Mouse (Mus musculus): ENCODE measurements around the gene Mrps27. TPM values are rescaled to one million over a fixed set of nuclear protein-coding genes. Genes with fewer than 3 reads are reported as not detected.

Gene Mrps27
- total and polyA plus RNA-seq, 3 experiments = 32.6 to 64.8 (median 46.8) TPM

- H3K36me3 ChIP-seq (replicated peaks in 1 of 2; ENCODE audit: control insufficient read depth in 1 of 2, insufficient read depth in 1 of 2, low read length in 1 of 2) = peaks cover 25 to 34% of the 10 kb centered on the region in 2 experiments
- H3K4me1 ChIP-seq (ENCODE audit: control insufficient read depth in 1 of 2, insufficient read depth in 2 of 2) = peaks cover 10 to 33% of the 10 kb centered on the region in 2 experiments; a peak in 3 of 4 replicates
- H3K4me3 ChIP-seq (replicated peaks in 1 of 3; ENCODE audit: low read depth in 2 of 3, low read length in 2 of 3, poor library complexity in 1 of 3) = no peak overlapping the region
- no peak for DNase-seq (ENCODE audit: extremely low read depth)
- H3K79me2 ChIP-seq (replicated peaks; ENCODE audit: control insufficient read depth, extremely low read depth, insufficient read depth, poor library complexity, severe bottlenecking) = no peaks in the 10 kb centered on the region
- TF ChIP-seq CHD2 (IDR thresholded peaks at IDR 0.05; ENCODE audit: low read length) = no peak
- TF ChIP-seq SIN3A (IDR thresholded peaks at IDR 0.05; ENCODE audit: low read length) = no peak
- no peak for TF ChIP-seq JUN (IDR thresholded peaks at IDR 0.05; ENCODE audit: insufficient read depth, low read depth, low read length)
- no peak for TF ChIP-seq BHLHE40 (IDR thresholded peaks at IDR 0.05; ENCODE audit: low read depth, low read length)
- peak; percentile 81 for TF ChIP-seq SMC3 (IDR thresholded peaks at IDR 0.05; ENCODE audit: low read depth, low read length)
- TF ChIP-seq TBP (conservative IDR thresholded peaks at IDR 0.05; ENCODE audit: low read depth, low read length) = no peak
- TF ChIP-seq JUND (conservative IDR thresholded peaks at IDR 0.05; ENCODE audit: low read depth, low read length) = 0 out of 2 replicates have a peak, but pooled peaks have one; percentile 19
- no peak for TF ChIP-seq USF1 (IDR thresholded peaks at IDR 0.05; ENCODE audit: low read depth, low read length)
- TF ChIP-seq UBTF (IDR thresholded peaks at IDR 0.05; ENCODE audit: low read depth, low read length) = no peak
- no peak for TF ChIP-seq MEF2A (IDR thresholded peaks at IDR 0.05; ENCODE audit: borderline replicate concordance, low read depth, low read length)
- no peak for TF ChIP-seq ZKSCAN1 (IDR thresholded peaks at IDR 0.05; ENCODE audit: borderline replicate concordance, low read depth, low read length)
- no peak for TF ChIP-seq ETS1 (conservative IDR thresholded peaks at IDR 0.05; ENCODE audit: low read depth, low read length)
- peak; percentile 73 for TF ChIP-seq RAD21 (IDR thresholded peaks at IDR 0.05; ENCODE audit: low read depth, low read length)
- no peak for TF ChIP-seq POLR2AphosphoS2 (IDR thresholded peaks at IDR 0.05; ENCODE audit: low read depth, low read length)
- TF ChIP-seq IRF4 (IDR thresholded peaks at IDR 0.05; ENCODE audit: low read depth, low read length) = no peak
- no peak for TF ChIP-seq NRF1 (IDR thresholded peaks at IDR 0.05; ENCODE audit: low read depth, low read length)
- TF ChIP-seq POLR2A (IDR thresholded peaks at IDR 0.05; ENCODE audit: low read depth, low read length) = no peak
- TF ChIP-seq MYC (IDR thresholded peaks at IDR 0.05; ENCODE audit: low read depth, low read length) = no peak
- TF ChIP-seq ZC3H11A (IDR thresholded peaks at IDR 0.05; ENCODE audit: low read depth, low read length) = peak; percentile 34
- no peak for TF ChIP-seq NELFE (IDR thresholded peaks at IDR 0.05; ENCODE audit: low read depth, low read length)
- TF ChIP-seq KAT2A (IDR thresholded peaks at IDR 0.05; ENCODE audit: insufficient replicate concordance, low read length) = no peak
- TF ChIP-seq E2F4 (IDR thresholded peaks at IDR 0.05; ENCODE audit: insufficient replicate concordance, low read depth, low read length) = no peak
- no peak for TF ChIP-seq PAX5 (IDR thresholded peaks at IDR 0.05; ENCODE audit: low read length)
- TF ChIP-seq RCOR1 (conservative IDR thresholded peaks at IDR 0.05; ENCODE audit: low read depth, low read length) = no peak
- TF ChIP-seq CTCF (conservative IDR thresholded peaks at IDR 0.05 in 1 of 2, IDR thresholded peaks at IDR 0.05 in 1 of 2; ENCODE audit: low read depth in 2 of 2, low read length in 2 of 2) = peak; percentile 23 to 72; a peak in 2 of 4 replicates
- TF ChIP-seq HCFC1 (IDR thresholded peaks at IDR 0.05; ENCODE audit: low read depth, low read length) = no peak
- TF ChIP-seq GABPA (IDR thresholded peaks at IDR 0.05; ENCODE audit: insufficient replicate concordance, low read depth, low read length) = no peak
- no peak for TF ChIP-seq TCF12 (IDR thresholded peaks at IDR 0.05; ENCODE audit: low read depth, low read length)
- no peak for TF ChIP-seq MXI1 (IDR thresholded peaks at IDR 0.05; ENCODE audit: low read depth, low read length)
- TF ChIP-seq ZNF384 (IDR thresholded peaks at IDR 0.05; ENCODE audit: low read depth, low read length) = no peak
- no peak overlapping the region for H3K27ac ChIP-seq (ENCODE audit: insufficient read depth, low read depth)
- H3K9me3 ChIP-seq (replicated peaks; ENCODE audit: low read length) = no peaks in the 10 kb centered on the region
- in situ Hi-C loops (cut with MboI; ENCODE audit: low pct_ligation_motif_present, low pct_unique_long_range_greater_than_20kb, low sequenced_read_pairs) (loop anchor here (5.0 kb wide), 1 partner anchor 140 kb away; no protein-coding TSS in a partner anchor), dilution Hi-C loops (cut with MboI; ENCODE audit: extremely low pct_ligation_motif_present, extremely low pct_unique_long_range_greater_than_20kb, low sequenced_read_pairs) (no loop called here)
- no peak overlapping the region for H3K4me2 ChIP-seq (ENCODE audit: insufficient read depth, low read depth, poor library complexity, severe bottlenecking)
- peaks cover 3% of the 10 kb centered on the region for H3K27me3 ChIP-seq (replicated peaks)
- no peak overlapping the region for H3K9ac ChIP-seq (ENCODE audit: insufficient read depth, low read depth)
Observed at GRCm38 (mm10) chr13:99317058-99317457, 27.5 kb upstream of the Mrps27 start.
